Mouse (Mus musculus) testis, adult 2 months (tissue): ENCODE results near the gene Ppp6r1. TPM values are rescaled to one million over a fixed set of nuclear protein-coding genes. Genes with fewer than 3 reads are reported as not detected.

Experiments used
- H3K27ac ChIP-seq: fragments of 200-500 bp; 2 replicates; pipeline ENCODE4 v1.5.1; 2012; ENCODE audit warnings: low read depth, low read length; ENCODE audit not compliant: control insufficient read depth, insufficient read depth
- H3K27me3 ChIP-seq: fragments of 200-500 bp; 2 replicates; pipeline ENCODE4 v1.6.1; 2012; ENCODE audit warnings: mild to moderate bottlenecking, low read length, moderate library complexity; ENCODE audit not compliant: control insufficient read depth, insufficient read depth
- H3K36me3 ChIP-seq: fragments of 200-500 bp; 2 replicates; pipeline ENCODE4 v1.6.1; 2012; ENCODE audit warnings: mild to moderate bottlenecking, low read length; ENCODE audit not compliant: control insufficient read depth, insufficient read depth
- H3K4me1 ChIP-seq: fragments of 200-500 bp; 2 replicates; pipeline ENCODE4 v1.6.1; 2012; ENCODE audit warnings: low read length; ENCODE audit not compliant: control insufficient read depth, insufficient read depth
- H3K4me3 ChIP-seq: fragments of 200-500 bp; 2 replicates; pipeline ENCODE4 v1.5.1; 2012; ENCODE audit warnings: low read depth, mild to moderate bottlenecking, low read length, moderate library complexity, mixed read lengths; ENCODE audit not compliant: control insufficient read depth
- CTCF ChIP-seq: fragments of 200-500 bp; IDR thresholded peaks from 2 replicates; pipeline ENCODE4 v1.5.1; 2012; ENCODE audit warnings: low read depth, mild to moderate bottlenecking, inconsistent platforms, low read length, moderate library complexity; ENCODE audit not compliant: control insufficient read depth, insufficient read depth, insufficient replicate concordance
- POLR2A ChIP-seq: fragments of 200-500 bp; IDR thresholded peaks from 2 replicates; pipeline ENCODE4 v1.6.1; 2012; ENCODE audit warnings: low read depth, mild to moderate bottlenecking, inconsistent platforms, low read length, moderate library complexity; ENCODE audit not compliant: control insufficient read depth
- polyA plus RNA-seq: library from polyadenylated mRNA; depleted of rRNA; stranded (reverse); fragments of >200 nt; gene quantifications from 2 replicates; pipeline ENCODE4 v1.2.3, GENCODE M21; 2012

The Ppp6r1 gene
- polyA plus RNA-seq, 1 experiment = 137 TPM

- Histone ChIP-seq H3K27me3 (no peaks in the 10 kb centered on the region), H3K36me3 (no peaks in the 10 kb centered on the region; the same call in none of the 2 replicates), H3K4me1 (no peaks in the 10 kb centered on the region), H3K27ac (no peak overlapping the region), H3K4me3 (no peak overlapping the region)
- TF ChIP-seq POLR2A (no peak), CTCF (no peak)
These were observed 22.6 kb downstream of the Ppp6r1 start for GRCm38 (mm10) chr7:4636179-4636578.

GRCm38 (mm10) chr7:4631031-4631430 is 27.8 kb downstream of the Ppp6r1 start, which contains the start of gene Tmem86b:
Gene Tmem86b (minus strand): TSS chr7:4631422.
- TF ChIP-seq POLR2A (no peak), CTCF (no peak)
- no peak within 1 kb of the TSS for H3K27ac ChIP-seq
- no peaks in the 10 kb centered on the region for H3K27me3 ChIP-seq
- no peak within 1 kb of the TSS; the same call in 1 of the 2 replicates for H3K4me3 ChIP-seq
- no peaks in the 10 kb centered on the region for H3K4me1 ChIP-seq
- H3K36me3 ChIP-seq = no peaks in the 10 kb centered on the region; the same call in none of the 2 replicates

GRCm38 (mm10) chr7:4630198-4630597 is 28.6 kb downstream of the Ppp6r1 start:
- H3K4me1 ChIP-seq = no peaks in the 10 kb centered on the region
- TF ChIP-seq CTCF (no peak), POLR2A (no peak)
- H3K27ac ChIP-seq = no peak overlapping the region
- no peaks in the 10 kb centered on the region; the same call in none of the 2 replicates for H3K36me3 ChIP-seq
- peak overlapping the region; percentile 43 for H3K4me3 ChIP-seq
- no peaks in the 10 kb centered on the region for H3K27me3 ChIP-seq

GRCm38 (mm10) chr7:4629586-4629985 is 29.2 kb downstream of the Ppp6r1 start:
- no peaks in the 10 kb centered on the region; the same call in none of the 2 replicates for H3K36me3 ChIP-seq
- peak overlapping the region; percentile 16; the same call in 1 of the 2 replicates for H3K27ac ChIP-seq
- H3K4me1 ChIP-seq = no peaks in the 10 kb centered on the region
- no peaks in the 10 kb centered on the region for H3K27me3 ChIP-seq
- H3K4me3 ChIP-seq = peak overlapping the region; percentile 43
- TF ChIP-seq CTCF = no peak
- TF ChIP-seq POLR2A = no peak

GRCm38 (mm10) chr7:4625928-4626327 is 32.9 kb downstream of the Ppp6r1 start:
- no peaks in the 10 kb centered on the region; the same call in 1 of the 2 replicates for H3K36me3 ChIP-seq

GRCm38 (mm10) chr7:4624343-4624742 is 34.5 kb downstream of the Ppp6r1 start:
- H3K27ac ChIP-seq = no peak overlapping the region
- H3K27me3 ChIP-seq = no peaks in the 10 kb centered on the region
- no peak overlapping the region for H3K4me3 ChIP-seq
- no peaks in the 10 kb centered on the region; the same call in 1 of the 2 replicates for H3K36me3 ChIP-seq
- no peak for TF ChIP-seq POLR2A
- TF ChIP-seq CTCF = no peak
- H3K4me1 ChIP-seq = no peaks in the 10 kb centered on the region

More at GRCm38 (mm10) chr7:4625928-4626327, 32.9 kb downstream of the Ppp6r1 start:
- no peaks in the 10 kb centered on the region for H3K27me3 ChIP-seq
- TF ChIP-seq POLR2A = no peak
- no peak for TF ChIP-seq CTCF
- H3K4me3 ChIP-seq = no peak overlapping the region
- H3K4me1 ChIP-seq = no peaks in the 10 kb centered on the region
- no peak overlapping the region for H3K27ac ChIP-seq

- no peak overlapping the region for H3K27ac ChIP-seq
- H3K4me1 ChIP-seq = no peaks in the 10 kb centered on the region
- H3K27me3 ChIP-seq = no peaks in the 10 kb centered on the region
- TF ChIP-seq POLR2A (no peak), CTCF (no peak)
- H3K4me3 ChIP-seq = no peak overlapping the region
- H3K36me3 ChIP-seq = no peaks in the 10 kb centered on the region
These were observed 35.2 kb downstream of the Ppp6r1 start for GRCm38 (mm10) chr7:4623544-4624189.

- H3K36me3 ChIP-seq = no peaks in the 10 kb centered on the region
- no peaks in the 10 kb centered on the region for H3K4me1 ChIP-seq
- TF ChIP-seq CTCF (no peak), POLR2A (no peak)
- H3K4me3 ChIP-seq = no peak overlapping the region
- no peaks in the 10 kb centered on the region for H3K27me3 ChIP-seq
- no peak overlapping the region for H3K27ac ChIP-seq
These were observed 38.8 kb downstream of the Ppp6r1 start for GRCm38 (mm10) chr7:4619979-4620378.
